In genomic region chr16:25807116-25807515, GRCm38 (mm10) we compare ENCODE assay signal across 17 mouse cellular contexts.
"Had no signal": no experiment of that assay in that cellular context is flagged by ENCODE, and none has a peak within 500 bp of the region (broad histone marks: within the 10 kb centered on the region; RNA-seq: fewer than 3 reads in every experiment).

No protein-coding gene starts in this region.

- H3K4me3 ChIP-seq: kidney, embryonic 15.5 days; limb, embryonic 15.5 days; liver, embryonic 12.5 days; midbrain, embryonic 10.5 days; myocyte; neural tube, embryonic 15.5 days had no signal

- H3K27me3 ChIP-seq: kidney, embryonic 15.5 days; limb, embryonic 15.5 days; liver, embryonic 12.5 days; neural tube, embryonic 15.5 days had no signal

- DNase-seq: kidney, postnatal 25 days; layer of hippocampus, adult 9-11 months; layer of hippocampus, postnatal 36 days; lung, embryonic 14.5 days; lung, postnatal 4 days; midbrain, embryonic 14.5 days; right cerebral cortex, adult 18-20 months; right cerebral cortex, postnatal 25 days; thymus, adult 2 months; thymus, postnatal 25 days had no signal

- H3K4me1 ChIP-seq: kidney, embryonic 15.5 days; limb, embryonic 15.5 days; liver, embryonic 12.5 days; neural tube, embryonic 15.5 days had no signal

- H3K9ac ChIP-seq: kidney, embryonic 15.5 days; limb, embryonic 15.5 days; liver, embryonic 12.5 days; lung, embryonic 14.5 days; neural tube, embryonic 15.5 days had no signal

- H3K36me3 ChIP-seq: kidney, embryonic 15.5 days; limb, embryonic 15.5 days; liver, embryonic 12.5 days; midbrain, embryonic 10.5 days; neural tube, embryonic 15.5 days had no signal

- H3K9me3 ChIP-seq: kidney, embryonic 15.5 days; limb, embryonic 15.5 days; liver, embryonic 12.5 days; midbrain, embryonic 10.5 days; neural tube, embryonic 15.5 days had no signal

- ATAC-seq: liver, embryonic 12.5 days had no signal

- H3K27ac ChIP-seq: kidney, embryonic 15.5 days; limb, embryonic 15.5 days; liver, embryonic 12.5 days; midbrain, embryonic 10.5 days; neural tube, embryonic 15.5 days; stomach, postnatal 0 days had no signal

- H3K4me2 ChIP-seq: kidney, embryonic 15.5 days; limb, embryonic 15.5 days; liver, embryonic 12.5 days; lung, embryonic 14.5 days; neural tube, embryonic 15.5 days had no signal
